Mouse (Mus musculus) intestine, postnatal 0 days (tissue): ENCODE measurements around the gene Cbx3. TPM values are rescaled to one million over a fixed set of nuclear protein-coding genes. Genes with fewer than 3 reads are reported as not detected.
A peak's percentile ranks its signal among the peaks of the same experiment; 100 is the strongest.

Experiments used
- ATAC-seq: fragments of 200-750 bp; cut with Nextera tagmentation; 2 replicates; pipeline ENCODE4 v1.8.0; 2017; ENCODE audit warnings: mild to moderate bottlenecking, moderate TSS enrichment, moderate library complexity
- H3K27ac ChIP-seq: fragments of 300-500 bp; sonication (generic); 2 replicates; pipeline ENCODE4 v1.5.1; 2014; ENCODE audit warnings: mild to moderate bottlenecking, low read depth, low read length, moderate library complexity
- H3K27me3 ChIP-seq: fragments of 300-500 bp; sonication (generic); replicated peaks from 2 replicates; pipeline ENCODE4 v1.6.1; 2014; ENCODE audit warnings: low read length, mixed read lengths; ENCODE audit not compliant: control insufficient read depth, insufficient read depth
- H3K36me3 ChIP-seq: fragments of 300-500 bp; sonication (generic); 2 replicates; pipeline ENCODE4 v1.6.1; 2014; ENCODE audit warnings: mild to moderate bottlenecking, moderate library complexity; ENCODE audit not compliant: control insufficient read depth, insufficient read depth
- H3K4me1 ChIP-seq: fragments of 300-500 bp; sonication (generic); replicated peaks from 2 replicates; pipeline ENCODE4 v1.6.1; 2014; ENCODE audit warnings: antibody characterized with exemption, low read length, mixed read lengths; ENCODE audit not compliant: control insufficient read depth, insufficient read depth
- H3K4me2 ChIP-seq: fragments of 300-500 bp; sonication (generic); replicated peaks from 2 replicates; pipeline ENCODE4 v1.6.1; 2014; ENCODE audit warnings: low read depth, mild to moderate bottlenecking, moderate library complexity
- H3K4me3 ChIP-seq: fragments of 300-500 bp; sonication (generic); 2 replicates; pipeline ENCODE4 v1.5.1; 2014; ENCODE audit warnings: low read depth, low read length
- H3K9ac ChIP-seq: fragments of 300-500 bp; sonication (generic); 2 replicates; pipeline ENCODE4 v1.6.1; 2014; ENCODE audit warnings: mild to moderate bottlenecking, low read depth, low read length
- H3K9me3 ChIP-seq: fragments of 300-500 bp; sonication (generic); 2 replicates; pipeline ENCODE4 v1.6.1; 2016; ENCODE audit warnings: mixed run types; ENCODE audit not compliant: control insufficient read depth
- CTCF ChIP-seq: sonication (generic); IDR thresholded peaks from 2 replicates; pipeline ENCODE4 v1.5.1; 2016; ENCODE audit warnings: low read depth, mild to moderate bottlenecking, control low read depth, antibody characterized with exemption, moderate library complexity
- WGBS: fragments of 180-500 bp; shearing (Covaris S2); extraction: QIAGEN DNeasy Blood & Tissue Kit; methylation state at CpG from one replicate; pipeline ENCODE4 v1.1.7; 2014; 5-methylcytosine and 5-hydroxymethylcytosine counted together
- polyA plus RNA-seq: library from polyadenylated mRNA; unstranded; fragments of >200 nt; fragmentation: Nextera tagmentation; extraction: Ambion mirVana; gene quantifications from 2 replicates; pipeline ENCODE4 v1.2.1, GENCODE M21; 2015

The Cbx3 gene
- polyA plus RNA-seq, 1 experiment from 2014 or later = 168 TPM

DNA sequence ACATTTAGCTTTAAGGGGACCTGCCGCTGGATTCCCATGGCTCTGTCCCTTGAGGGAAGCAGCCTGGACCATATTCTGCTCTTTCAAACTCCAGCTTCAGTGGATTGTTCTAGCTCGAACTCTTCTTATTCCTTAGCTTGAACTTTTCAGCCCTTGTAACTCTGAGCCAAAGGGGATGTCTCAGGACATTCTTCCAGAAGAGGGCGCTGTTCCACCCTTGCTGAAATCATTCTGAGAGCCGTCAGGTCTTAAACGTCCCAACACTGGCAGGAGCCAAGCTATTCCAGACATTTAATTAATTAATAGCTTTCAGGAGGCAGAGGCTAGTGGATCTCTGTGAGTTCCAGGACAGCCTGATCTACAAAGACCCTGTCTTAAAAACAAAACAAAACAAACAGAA, 39.9 kb downstream of the Cbx3 start:
- H3K4me3 ChIP-seq = no peak overlapping the region
- H3K27ac ChIP-seq = no peak overlapping the region
- H3K4me1 ChIP-seq = no peaks in the 10 kb centered on the region
- no peaks in the 10 kb centered on the region for H3K9me3 ChIP-seq
- no peaks in the 10 kb centered on the region for H3K36me3 ChIP-seq
- no peaks in the 10 kb centered on the region for H3K27me3 ChIP-seq
- no peak overlapping the region for H3K9ac ChIP-seq
- peak; percentile 79 for TF ChIP-seq CTCF
- ATAC-seq = no peak
- no peak overlapping the region for H3K4me2 ChIP-seq
- 37% methylated on average over 5 of the region's 5 CpGs for WGBS

DNA sequence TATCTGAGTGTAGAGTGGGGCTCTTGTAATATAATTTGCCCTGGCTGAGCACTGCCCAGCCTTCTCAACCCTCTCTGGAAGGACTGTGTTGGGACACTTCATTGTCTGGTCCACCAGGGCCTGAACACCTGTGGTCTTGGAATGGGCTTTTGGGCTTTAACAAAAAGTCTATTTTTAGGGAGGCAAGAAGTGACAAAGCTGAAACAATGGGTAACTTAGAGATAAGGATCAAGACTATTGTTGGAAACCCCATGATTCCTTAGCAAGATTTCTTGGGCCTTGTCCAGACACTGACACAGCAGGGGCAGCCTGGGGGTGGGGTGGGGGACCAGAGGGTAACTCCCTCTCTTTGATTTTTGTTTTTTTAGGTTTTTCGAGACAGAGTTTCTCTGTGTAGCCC, 40.8 kb downstream of the Cbx3 start:
- 86% methylated on average over 1 of the region's 1 CpGs for WGBS
- no peak for ATAC-seq
- Histone ChIP-seq H3K4me2 (no peak overlapping the region), H3K9me3 (no peaks in the 10 kb centered on the region), H3K4me1 (no peaks in the 10 kb centered on the region), H3K36me3 (no peaks in the 10 kb centered on the region), H3K4me3 (no peak overlapping the region), H3K27me3 (no peaks in the 10 kb centered on the region), H3K27ac (no peak overlapping the region), H3K9ac (no peak overlapping the region)
- no peak for TF ChIP-seq CTCF

DNA sequence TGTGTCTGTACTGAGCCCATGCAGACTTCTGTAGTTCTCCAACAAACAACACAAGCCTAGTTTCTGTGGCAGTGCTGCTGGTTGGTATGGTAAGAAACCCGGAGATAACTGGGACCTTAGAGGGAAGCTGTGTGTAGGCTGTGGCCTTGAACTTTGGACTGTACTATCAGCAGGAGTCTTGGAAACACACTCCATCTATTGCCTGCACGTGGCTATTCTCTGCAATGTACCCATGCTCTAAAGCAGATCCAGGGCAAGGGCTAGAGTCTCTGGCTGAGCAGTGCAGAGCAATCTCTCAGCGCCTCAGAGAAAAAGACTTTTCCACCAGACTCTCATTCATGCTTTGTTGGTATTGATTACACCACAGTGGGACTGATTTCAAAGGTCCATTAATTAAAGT, 43.6 kb downstream of the Cbx3 start:
- no peaks in the 10 kb centered on the region for H3K36me3 ChIP-seq
- H3K4me3 ChIP-seq = no peak overlapping the region
- no peaks in the 10 kb centered on the region; the same call in 1 of the 2 replicates for H3K9me3 ChIP-seq
- no peaks in the 10 kb centered on the region for H3K27me3 ChIP-seq
- no peak overlapping the region for H3K9ac ChIP-seq
- 42% methylated on average over 3 of the region's 3 CpGs for WGBS
- peak; percentile 94 for ATAC-seq
- no peak overlapping the region for H3K4me2 ChIP-seq
- no peak for TF ChIP-seq CTCF
- no peak overlapping the region for H3K27ac ChIP-seq
- H3K4me1 ChIP-seq = no peaks in the 10 kb centered on the region

DNA sequence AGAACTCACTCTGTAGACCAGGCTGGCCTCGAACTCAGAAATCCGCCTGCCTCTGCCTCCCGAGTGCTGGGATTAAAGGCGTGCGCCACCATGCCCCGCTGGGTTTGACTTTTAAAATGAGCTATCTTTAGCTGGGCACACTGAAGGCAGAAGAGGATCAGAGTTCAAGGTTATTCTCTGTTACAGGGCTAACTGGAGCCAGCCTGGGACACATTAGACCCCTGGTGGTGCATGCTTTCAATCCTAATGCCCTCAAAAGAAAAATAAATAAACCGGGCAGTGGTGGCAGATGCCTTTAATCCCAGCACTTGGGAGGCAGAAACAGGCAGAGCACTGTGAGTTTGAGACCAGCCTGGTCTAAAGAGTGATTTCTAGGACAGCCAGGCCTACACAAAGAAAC, 44.7 kb downstream of the Cbx3 start:
- no peaks in the 10 kb centered on the region; the same call in 1 of the 2 replicates for H3K9me3 ChIP-seq
- H3K9ac ChIP-seq = no peak overlapping the region
- H3K27me3 ChIP-seq = no peaks in the 10 kb centered on the region
- no peak for ATAC-seq
- 94% methylated on average over 7 of the region's 7 CpGs for WGBS
- H3K36me3 ChIP-seq = no peaks in the 10 kb centered on the region
- H3K4me2 ChIP-seq = no peak overlapping the region
- no peaks in the 10 kb centered on the region for H3K4me1 ChIP-seq
- no peak overlapping the region for H3K27ac ChIP-seq
- H3K4me3 ChIP-seq = no peak overlapping the region
- no peak for TF ChIP-seq CTCF

DNA sequence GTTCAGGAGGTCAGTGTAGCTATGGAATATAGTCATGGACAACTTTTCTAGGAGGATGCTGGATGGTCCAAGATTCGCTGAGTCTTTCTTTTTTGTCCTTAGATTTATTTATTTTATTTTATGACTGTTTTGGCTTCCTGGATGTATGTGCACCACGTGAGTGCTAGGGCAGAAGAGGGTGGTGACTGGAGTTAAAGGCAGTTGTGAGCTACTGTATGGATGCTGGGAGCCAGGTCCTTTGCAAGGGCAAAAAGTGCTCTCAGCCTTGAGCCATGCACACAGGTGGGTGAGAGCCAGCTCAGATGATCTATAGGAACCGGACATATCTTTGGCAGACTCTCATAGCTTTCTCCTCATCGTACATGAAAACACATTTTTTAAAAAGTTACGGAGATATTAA, 53.1 kb downstream of the Cbx3 start:
- H3K27me3 ChIP-seq = no peaks in the 10 kb centered on the region
- H3K36me3 ChIP-seq = no peaks in the 10 kb centered on the region
- H3K27ac ChIP-seq = no peak overlapping the region
- H3K9me3 ChIP-seq = no peaks in the 10 kb centered on the region
- whole genome bisulfite sequencing = 18% methylated on average over 5 of the region's 5 CpGs
- H3K9ac ChIP-seq = no peak overlapping the region
- H3K4me1 ChIP-seq = no peaks in the 10 kb centered on the region; the same call in 1 of the 2 replicates
- H3K4me2 ChIP-seq = peak overlapping the region; percentile 95
- ATAC-seq = no peak
- H3K4me3 ChIP-seq = peak overlapping the region; percentile 60
- TF ChIP-seq CTCF = no peak

DNA sequence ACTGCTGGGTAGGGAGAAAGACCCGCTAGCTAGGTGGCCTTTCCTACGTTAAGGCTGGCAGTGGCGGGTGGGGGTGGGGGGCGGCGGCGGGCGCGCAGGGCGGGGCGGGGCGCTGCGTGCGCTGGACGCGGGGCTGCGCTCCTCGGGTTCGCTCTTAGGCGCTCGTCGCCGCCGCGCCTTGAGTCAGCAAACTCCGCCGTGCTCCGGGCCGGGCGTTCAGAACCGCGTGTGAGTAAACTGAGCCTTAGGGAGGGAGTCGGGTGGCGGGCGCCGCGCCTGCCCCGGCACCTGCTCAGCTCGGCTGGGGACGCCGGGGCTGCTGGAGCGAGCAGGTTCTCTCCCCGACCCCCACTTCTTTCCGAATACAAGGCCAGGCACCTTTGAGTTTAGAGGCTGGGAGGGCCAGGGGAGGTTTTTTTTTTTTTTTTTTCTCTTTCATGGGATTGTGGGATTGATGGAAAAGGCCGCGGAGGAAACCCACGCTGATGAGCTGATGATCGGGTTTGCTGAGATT, 53.7 kb downstream of the Cbx3 start, which contains the start of gene Snx10:
TSS of gene Snx10 (plus strand) at position 95 of the 514 bp plus-strand sequence.
- Histone ChIP-seq H3K4me3 (peak within 1 kb of the TSS; percentile 60), H3K9ac (peak within 1 kb of the TSS; percentile 45), H3K4me2 (peak within 1 kb of the TSS; percentile 95), H3K36me3 (no peaks in the 10 kb centered on the region), H3K4me1 (no peaks in the 10 kb centered on the region; the same call in 1 of the 2 replicates), H3K27me3 (no peaks in the 10 kb centered on the region), H3K9me3 (no peaks in the 10 kb centered on the region), H3K27ac (no peak within 1 kb of the TSS)
- ATAC-seq = peak; percentile 57; the same call in 1 of the 2 replicates
- WGBS = under 1% methylated on average over 47 of the region's 47 CpGs
- TF ChIP-seq CTCF = no peak
